Mouse (Mus musculus): ENCODE measurements around the gene Slc9a9. TPM values are rescaled to one million over a fixed set of nuclear protein-coding genes. Genes with fewer than 3 reads are reported as not detected.

Slc9a9 gene
- polyA plus RNA-seq, 1 experiment from 2014 or later = 6.3 TPM

- Histone ChIP-seq H3K27ac (no peak overlapping the region), H3K36me3 (replicated peaks; ENCODE audit: control insufficient read depth, insufficient read depth) (no peaks in the 10 kb centered on the region), H3K4me2 (replicated peaks) (no peak overlapping the region), H3K9me3 (ENCODE audit: control insufficient read depth, low read length) (no peaks in the 10 kb centered on the region), H3K9ac (no peak overlapping the region), H3K4me1 (replicated peaks; ENCODE audit: control insufficient read depth, insufficient read depth, low read length) (no peaks in the 10 kb centered on the region), H3K4me3 (replicated peaks; ENCODE audit: low read length) (no peak overlapping the region), H3K27me3 (ENCODE audit: control insufficient read depth, insufficient read depth, low read length) (no peaks in the 10 kb centered on the region)
- DNase-seq (ENCODE audit: low spot score) = no peak
- WGBS = 68% methylated on average over 9 of the region's 9 CpGs
- no peak for ATAC-seq (ENCODE audit: low FRiP score)
Observed at GRCm38 (mm10) chr9:95263867-95264509, 594.3 kb downstream of the Slc9a9 start.

GRCm38 (mm10) chr9:95266179-95266578 lies 596.5 kb downstream of the Slc9a9 start:
- DNase-seq (ENCODE audit: low spot score) (no peak), ATAC-seq (ENCODE audit: low FRiP score) (no peak)
- no peaks in the 10 kb centered on the region for H3K27me3 ChIP-seq (ENCODE audit: control insufficient read depth, insufficient read depth, low read length)
- WGBS = 60% methylated on average over 2 of the region's 2 CpGs
- H3K36me3 ChIP-seq (replicated peaks; ENCODE audit: control insufficient read depth, insufficient read depth) = no peaks in the 10 kb centered on the region
- H3K4me2 ChIP-seq (replicated peaks) = no peak overlapping the region
- H3K4me1 ChIP-seq (replicated peaks; ENCODE audit: control insufficient read depth, insufficient read depth, low read length) = no peaks in the 10 kb centered on the region
- H3K9ac ChIP-seq = no peak overlapping the region
- H3K9me3 ChIP-seq (ENCODE audit: control insufficient read depth, low read length) = no peaks in the 10 kb centered on the region
- no peak overlapping the region for H3K4me3 ChIP-seq (replicated peaks; ENCODE audit: low read length)
- no peak overlapping the region for H3K27ac ChIP-seq

DNA sequence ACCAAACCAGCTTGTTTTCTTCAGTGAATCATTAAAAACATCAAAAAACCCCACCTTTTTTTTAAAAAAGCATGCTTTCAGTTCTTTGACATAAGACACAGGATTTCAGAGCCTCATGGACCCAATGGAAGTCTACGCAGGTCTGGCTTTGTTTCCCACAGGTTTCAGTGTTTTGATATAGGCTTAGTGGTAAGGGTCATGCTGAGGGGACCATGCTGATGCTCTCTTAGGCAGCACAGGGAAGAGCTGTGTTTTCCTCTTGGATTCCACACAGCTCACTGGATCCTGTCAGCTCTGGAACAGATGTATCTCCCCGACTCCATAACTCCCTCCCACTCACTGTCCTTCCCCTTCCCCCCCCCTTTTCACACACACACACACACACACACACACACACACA lies 597.2 kb downstream of the Slc9a9 start:
- no peak for DNase-seq (ENCODE audit: low spot score)
- H3K4me2 ChIP-seq (replicated peaks) = no peak overlapping the region
- no peaks in the 10 kb centered on the region for H3K36me3 ChIP-seq (replicated peaks; ENCODE audit: control insufficient read depth, insufficient read depth)
- 58% methylated on average over 2 of the region's 2 CpGs for whole genome bisulfite sequencing
- ATAC-seq (ENCODE audit: low FRiP score) = no peak
- no peak overlapping the region for H3K27ac ChIP-seq
- no peaks in the 10 kb centered on the region for H3K27me3 ChIP-seq (ENCODE audit: control insufficient read depth, insufficient read depth, low read length)
- H3K9ac ChIP-seq = no peak overlapping the region
- no peak overlapping the region for H3K4me3 ChIP-seq (replicated peaks; ENCODE audit: low read length)
- no peaks in the 10 kb centered on the region for H3K9me3 ChIP-seq (ENCODE audit: control insufficient read depth, low read length)
- H3K4me1 ChIP-seq (replicated peaks; ENCODE audit: control insufficient read depth, insufficient read depth, low read length) = no peaks in the 10 kb centered on the region

GRCm38 (mm10) chr9:95279590-95280344 lies 610.1 kb downstream of the Slc9a9 start:
- Histone ChIP-seq H3K27me3 (ENCODE audit: control insufficient read depth, insufficient read depth, low read length) (no peaks in the 10 kb centered on the region), H3K9me3 (ENCODE audit: control insufficient read depth, low read length) (no peaks in the 10 kb centered on the region), H3K9ac (no peak overlapping the region), H3K4me3 (replicated peaks; ENCODE audit: low read length) (no peak overlapping the region), H3K4me2 (replicated peaks) (no peak overlapping the region), H3K36me3 (replicated peaks; ENCODE audit: control insufficient read depth, insufficient read depth) (no peaks in the 10 kb centered on the region), H3K4me1 (replicated peaks; ENCODE audit: control insufficient read depth, insufficient read depth, low read length) (no peaks in the 10 kb centered on the region), H3K27ac (no peak overlapping the region)
- DNase-seq (ENCODE audit: low spot score) = no peak
- WGBS = 80% methylated on average over 10 of the region's 10 CpGs
- ATAC-seq (ENCODE audit: low FRiP score) = no peak

Small RNAs within 50 kb of the gene (microRNA-seq; reads per million reads assigned to microRNA genes)
- not detected for gene Mir7656

Other genes starting within 250 kb of the Slc9a9 start
- 12.8 and 13.2 TPM in 2 replicates for gene 1190002N15Rik, start 131.8 kb upstream of the Slc9a9 start, polyA plus RNA-seq (2014; fragmentation: Nextera tagmentation; extraction: Ambion mirVana)